Mouse (Mus musculus) CH12.LX (cell line): ENCODE measurements around the gene Inafm2. TPM values are rescaled to one million over a fixed set of nuclear protein-coding genes. Genes with fewer than 3 reads are reported as not detected.

Experiments
- DNase-seq: peaks from one replicate; pipeline ENCODE4 v3.0.0-alpha.2; 2013; ENCODE audit errors: extremely low read depth
- H3K27ac ChIP-seq: 2 replicates; pipeline ENCODE4 v1.5.1; 2012; ENCODE audit warnings: low read depth, mild to moderate bottlenecking, control low read depth, moderate library complexity; ENCODE audit not compliant: insufficient read depth
- H3K27me3 ChIP-seq: replicated peaks from 2 replicates; pipeline ENCODE3; 2012; ENCODE audit warnings: inconsistent platforms
- H3K36me3 ChIP-seq, 2 experiments: replicated peaks in 1 of 2; 2 replicates each; pipeline versions ENCODE3 to v1.6.1; 2012; ENCODE audit warnings: inconsistent platforms in 1 of 2, low read length in 1 of 2, mild to moderate bottlenecking in 1 of 2, mixed read lengths in 1 of 2, moderate library complexity in 1 of 2; ENCODE audit not compliant: control insufficient read depth in 1 of 2, insufficient read depth in 1 of 2
- H3K4me1 ChIP-seq, 2 experiments: 2 replicates each; pipeline ENCODE4 v1.6.1; 2012; ENCODE audit warnings: inconsistent platforms in 1 of 2, moderate library complexity in 1 of 2; ENCODE audit not compliant: insufficient read depth in 2 of 2, control insufficient read depth in 1 of 2
- H3K4me2 ChIP-seq: 2 replicates; pipeline ENCODE4 v1.6.1; 2012; ENCODE audit warnings: low read depth, mild to moderate bottlenecking, control low read depth; ENCODE audit not compliant: poor library complexity, insufficient read depth, severe bottlenecking
- H3K4me3 ChIP-seq, 3 experiments: fragments of 150-350 bp in 1 of 3; sonication (generic) in 1 of 3; replicated peaks in 1 of 3; 2 replicates each; pipeline versions ENCODE3 to v1.5.1; 2011 to 2012; ENCODE audit warnings: low read depth in 2 of 3, low read length in 2 of 3, mild to moderate bottlenecking in 2 of 3, moderate library complexity in 2 of 3, control low read depth in 1 of 3, improper control_type of control experiment in 1 of 3, inconsistent platforms in 1 of 3, mixed read lengths in 1 of 3; ENCODE audit not compliant: poor library complexity in 1 of 3
- H3K79me2 ChIP-seq: replicated peaks from 2 replicates; pipeline ENCODE4 v1.6.1; 2012; ENCODE audit warnings: mild to moderate bottlenecking, moderate library complexity; ENCODE audit not compliant: control insufficient read depth, poor library complexity, insufficient read depth, severe bottlenecking; ENCODE audit errors: extremely low read depth
- H3K9ac ChIP-seq: 2 replicates; pipeline ENCODE4 v1.6.1; 2012; ENCODE audit warnings: low read depth, mild to moderate bottlenecking, control low read depth, moderate library complexity; ENCODE audit not compliant: insufficient read depth
- H3K9me3 ChIP-seq: replicated peaks from 2 replicates; pipeline ENCODE3; 2012; ENCODE audit warnings: low read length, inconsistent platforms, mixed read lengths
- BHLHE40 ChIP-seq: IDR thresholded peaks from 2 replicates; pipeline ENCODE4 v1.6.1; 2011; ENCODE audit warnings: mild to moderate bottlenecking, low read depth, low read length, improper control_type of control experiment
- CHD2 ChIP-seq: IDR thresholded peaks from 2 replicates; pipeline ENCODE4 v1.6.1; 2011; ENCODE audit warnings: low read length, improper control_type of control experiment
- CTCF ChIP-seq, 2 experiments: IDR thresholded peaks in 1 of 2; conservative IDR thresholded peaks in 1 of 2; 2 replicates each; pipeline ENCODE4 v1.5.1; 2011 to 2012; ENCODE audit warnings: low read depth in 2 of 2, low read length in 2 of 2, improper control_type of control experiment in 1 of 2, inconsistent platforms in 1 of 2, mild to moderate bottlenecking in 1 of 2, moderate library complexity in 1 of 2
- E2F4 ChIP-seq: IDR thresholded peaks from 2 replicates; pipeline ENCODE4 v1.6.1; 2011; ENCODE audit warnings: low read depth, low read length, improper control_type of control experiment; ENCODE audit not compliant: insufficient replicate concordance
- ELF1 ChIP-seq: IDR thresholded peaks from 2 replicates; pipeline ENCODE4 v1.6.1; 2014; ENCODE audit warnings: low read depth, mild to moderate bottlenecking, inconsistent platforms, low read length, improper control_type of control experiment
- ETS1 ChIP-seq: conservative IDR thresholded peaks from 2 replicates; pipeline ENCODE4 v1.6.1; 2012; ENCODE audit warnings: low read depth, mild to moderate bottlenecking, inconsistent platforms, low read length, improper control_type of control experiment, moderate library complexity
- GABPA ChIP-seq: IDR thresholded peaks from 2 replicates; pipeline ENCODE4 v1.6.1; 2012; ENCODE audit warnings: low read depth, low read length, improper control_type of control experiment, inconsistent platforms; ENCODE audit not compliant: insufficient replicate concordance
- JUN ChIP-seq: IDR thresholded peaks from 2 replicates; pipeline ENCODE4 v1.6.1; 2011; ENCODE audit warnings: low read depth, mild to moderate bottlenecking, low read length, improper control_type of control experiment, moderate library complexity; ENCODE audit not compliant: insufficient read depth
- JUND ChIP-seq: conservative IDR thresholded peaks from 2 replicates; pipeline ENCODE4 v1.6.1; 2011; ENCODE audit warnings: low read depth, low read length, improper control_type of control experiment
- KAT2A ChIP-seq: IDR thresholded peaks from 2 replicates; pipeline ENCODE4 v1.6.1; 2012; ENCODE audit warnings: low read length, improper control_type of control experiment, inconsistent platforms; ENCODE audit not compliant: insufficient replicate concordance
- MAFK ChIP-seq: IDR thresholded peaks from 2 replicates; pipeline ENCODE4 v1.6.1; 2011; ENCODE audit warnings: low read length, improper control_type of control experiment; ENCODE audit not compliant: insufficient replicate concordance
- MAX ChIP-seq: IDR thresholded peaks from 2 replicates; pipeline ENCODE4 v1.6.1; 2011; ENCODE audit warnings: low read length, improper control_type of control experiment
- MAZ ChIP-seq: IDR thresholded peaks from 2 replicates; pipeline ENCODE4 v1.6.1; 2012; ENCODE audit warnings: low read depth, mild to moderate bottlenecking, inconsistent platforms, low read length, improper control_type of control experiment, moderate library complexity
- MEF2A ChIP-seq: IDR thresholded peaks from 2 replicates; pipeline ENCODE4 v1.6.1; 2014; ENCODE audit warnings: low read depth, mild to moderate bottlenecking, inconsistent platforms, low read length, improper control_type of control experiment, borderline replicate concordance
- MYC ChIP-seq: IDR thresholded peaks from 2 replicates; pipeline ENCODE4 v1.6.1; 2011; ENCODE audit warnings: low read depth, mild to moderate bottlenecking, improper control_type of control experiment, low read length
- POLR2AphosphoS2 ChIP-seq: IDR thresholded peaks from 2 replicates; pipeline ENCODE4 v1.6.1; 2011; ENCODE audit warnings: low read depth, low read length, improper control_type of control experiment
- RAD21 ChIP-seq: IDR thresholded peaks from 2 replicates; pipeline ENCODE4 v1.6.1; 2011; ENCODE audit warnings: low read depth, mild to moderate bottlenecking, low read length, improper control_type of control experiment, moderate library complexity
- SIN3A ChIP-seq: IDR thresholded peaks from 2 replicates; pipeline ENCODE4 v1.6.1; 2012; ENCODE audit warnings: low read length, improper control_type of control experiment, inconsistent platforms
- TCF12 ChIP-seq: IDR thresholded peaks from 2 replicates; pipeline ENCODE4 v1.6.1; 2014; ENCODE audit warnings: low read depth, mild to moderate bottlenecking, inconsistent platforms, low read length, improper control_type of control experiment
- USF2 ChIP-seq: conservative IDR thresholded peaks from 2 replicates; pipeline ENCODE4 v1.6.1; 2011; ENCODE audit warnings: low read depth, low read length, improper control_type of control experiment
- ZC3H11A ChIP-seq: IDR thresholded peaks from 2 replicates; pipeline ENCODE4 v1.6.1; 2012; ENCODE audit warnings: low read depth, mild to moderate bottlenecking, inconsistent platforms, low read length, improper control_type of control experiment
- ZKSCAN1 ChIP-seq: IDR thresholded peaks from 2 replicates; pipeline ENCODE4 v1.6.1; 2012; ENCODE audit warnings: low read depth, inconsistent platforms, low read length, improper control_type of control experiment, borderline replicate concordance
- ZMIZ1 ChIP-seq: IDR thresholded peaks from 2 replicates; pipeline ENCODE4 v1.6.1; 2012; ENCODE audit warnings: low read depth, mild to moderate bottlenecking, inconsistent platforms, low read length, improper control_type of control experiment
- ZNF384 ChIP-seq: IDR thresholded peaks from 2 replicates; pipeline ENCODE4 v1.6.1; 2012; ENCODE audit warnings: low read depth, low read length, improper control_type of control experiment, inconsistent platforms
- dilution Hi-C: fragments of 300-500 bp; cut with MboI; formaldehyde crosslinking; loops from 2 replicates; pipeline ENCODE4 v1.14.3; 2020; ENCODE audit warnings: low sequenced_read_pairs; ENCODE audit not compliant: extremely low pct_unique_long_range_greater_than_20kb, extremely low pct_ligation_motif_present
- in situ Hi-C: fragments of 300-500 bp; cut with MboI; formaldehyde crosslinking; loops from 3 replicates; pipeline ENCODE4 v1.14.3; 2019; ENCODE audit warnings: low sequenced_read_pairs, low pct_ligation_motif_present, low pct_unique_long_range_greater_than_20kb, mixed read lengths
- polyA plus RNA-seq: library from polyadenylated mRNA; unstranded; fragments of >175 nt; gene quantifications from 2 replicates; pipeline ENCODE4 v1.2.1, GENCODE M21; 2012; ENCODE audit warnings: low read depth; ENCODE audit not compliant: insufficient read length
- total RNA-seq, 2 experiments: library from RNA; depleted of rRNA; stranded (reverse); fragments of 300-350 nt in 1 of 2; fragments of >200 nt in 1 of 2; gene quantifications; 2 replicates each; pipeline ENCODE4 v1.2.3; 2012 to 2014

Inafm2 gene
- total and polyA plus RNA-seq, 3 experiments = 2.7 to 4.2 (median 3.6) TPM

DNA sequence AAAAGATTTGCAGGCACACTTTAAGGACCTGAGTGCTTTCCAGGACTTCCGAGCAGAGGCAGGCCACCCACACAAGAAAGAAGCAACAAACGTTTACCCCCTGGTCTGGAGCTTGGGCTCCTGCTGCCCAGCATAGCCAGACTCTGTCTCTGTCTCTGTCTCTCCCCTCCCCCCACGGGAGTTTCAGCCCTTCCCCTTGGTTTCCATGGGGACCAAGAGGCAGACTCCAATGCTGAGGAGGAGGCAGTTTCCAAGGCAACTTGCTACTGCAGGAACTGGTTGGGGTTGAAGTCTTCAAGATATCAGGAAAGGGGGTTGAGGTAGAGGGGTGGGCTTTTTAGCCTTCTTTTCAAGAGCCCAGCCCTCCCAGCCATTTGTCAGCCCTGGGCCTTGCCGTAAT is 31.3 kb upstream of the Inafm2 start:
- dilution Hi-C loops = no loop called here
- Histone ChIP-seq H3K4me3 (no peak overlapping the region), H3K4me2 (no peak overlapping the region), H3K27me3 (no peaks in the 10 kb centered on the region), H3K9me3 (no peaks in the 10 kb centered on the region), H3K4me1 (peaks cover 10 to 21% of the 10 kb centered on the region in 2 experiments), H3K79me2 (no peaks in the 10 kb centered on the region), H3K9ac (no peak overlapping the region), H3K36me3 (peaks cover 39 to 98% of the 10 kb centered on the region in 2 experiments), H3K27ac (no peak overlapping the region)
- in situ Hi-C loops = no loop called here
- TF ChIP-seq MAFK = no peak
- no peak for TF ChIP-seq ZNF384
- no peak for TF ChIP-seq MAX
- no peak for TF ChIP-seq CHD2
- no peak for TF ChIP-seq MAZ
- no peak for TF ChIP-seq POLR2AphosphoS2
- TF ChIP-seq JUND = no peak
- no peak for TF ChIP-seq CTCF (conservative IDR thresholded peaks at IDR 0.05 in 1 of 2, IDR thresholded peaks at IDR 0.05 in 1 of 2; ENCODE audit: low read depth in 2 of 2, low read length in 2 of 2)
- no peak for TF ChIP-seq BHLHE40
- TF ChIP-seq SIN3A = no peak
- TF ChIP-seq GABPA = no peak
- no peak for TF ChIP-seq ZMIZ1
- no peak for TF ChIP-seq ETS1
- no peak for TF ChIP-seq ELF1
- TF ChIP-seq ZC3H11A = no peak
- TF ChIP-seq E2F4 = no peak
- TF ChIP-seq JUN = no peak
- no peak for TF ChIP-seq USF2
- no peak for DNase-seq

DNA sequence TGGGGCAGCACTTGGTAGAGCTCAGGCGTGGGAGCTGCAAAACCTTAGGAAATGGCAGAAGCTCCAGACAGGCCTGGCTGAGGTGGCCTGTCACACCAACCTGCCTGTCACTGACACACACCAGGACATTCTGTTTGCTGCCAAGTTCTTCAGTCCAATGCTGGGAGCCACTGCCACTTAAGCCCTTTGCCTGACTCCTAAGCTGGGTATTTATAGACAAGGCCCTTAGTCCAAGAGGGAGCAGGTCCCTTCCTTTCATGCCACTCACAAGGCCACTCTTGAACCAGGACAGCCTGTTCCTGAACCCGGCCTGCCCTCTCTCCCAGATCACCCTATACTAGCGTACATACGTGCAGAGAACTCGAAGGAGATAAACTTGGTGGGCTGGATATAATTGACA is 28.9 kb upstream of the Inafm2 start:
- TF ChIP-seq RAD21 (no peak), TCF12 (no peak), SIN3A (no peak), KAT2A (no peak), MAZ (no peak), MYC (no peak), MEF2A (no peak), ZC3H11A (no peak), ZKSCAN1 (no peak), POLR2AphosphoS2 (no peak), USF2 (no peak)
- H3K36me3 ChIP-seq = peaks cover 36 to 94% of the 10 kb centered on the region in 2 experiments
- dilution Hi-C loops = no loop called here

More for the DNA sequence above, 28.9 kb upstream of the Inafm2 start:
- Histone ChIP-seq H3K4me1 (peaks cover 10 to 21% of the 10 kb centered on the region in 2 experiments), H3K9me3 (no peaks in the 10 kb centered on the region), H3K4me3 (no peak overlapping the region), H3K27ac (no peak overlapping the region), H3K27me3 (no peaks in the 10 kb centered on the region), H3K79me2 (no peaks in the 10 kb centered on the region), H3K9ac (no peak overlapping the region), H3K4me2 (no peak overlapping the region)
- DNase-seq = no peak
- in situ Hi-C loops = no loop called here
